Mouse (Mus musculus) megakaryocyte progenitor cell, adult 5-6 weeks (primary cell): ENCODE measurements around the gene Rrp8. TPM values are rescaled to one million over a fixed set of nuclear protein-coding genes. Genes with fewer than 3 reads are reported as not detected.

Experiments
- ATAC-seq: replicated peaks from 2 replicates; pipeline ENCODE4 v1.8.0; 2016; ENCODE audit warnings: mild to moderate bottlenecking, moderate TSS enrichment, inconsistent platforms; ENCODE audit not compliant: poor library complexity
- total RNA-seq, 2 experiments: library from RNA; stranded (forward) in 1 of 2; stranded (reverse) in 1 of 2; fragments of 157-497, 149-512 nt in 1 of 2; fragments of 200-1000 nt in 1 of 2; gene quantifications; 2 replicates each; pipeline versions ENCODE4 v1.2.3 to v1.2.4; 2015 to 2017

Rrp8 gene
- total RNA-seq (2015) (26.4 and 30.4 TPM in 2 replicates), total RNA-seq (2017) (39.8 and 48.9 TPM in 2 replicates)

- peak; percentile 8 for ATAC-seq
These were observed at the start of gene Rrp8 for GRCm38 (mm10) chr7:105736911-105737521. Rrp8 (minus strand) TSS chr7:105737385.

- ATAC-seq, result peak; percentile 32
These were observed 49.5 kb upstream of the Rrp8 start for GRCm38 (mm10) chr7:105786506-105787284.

DNA sequence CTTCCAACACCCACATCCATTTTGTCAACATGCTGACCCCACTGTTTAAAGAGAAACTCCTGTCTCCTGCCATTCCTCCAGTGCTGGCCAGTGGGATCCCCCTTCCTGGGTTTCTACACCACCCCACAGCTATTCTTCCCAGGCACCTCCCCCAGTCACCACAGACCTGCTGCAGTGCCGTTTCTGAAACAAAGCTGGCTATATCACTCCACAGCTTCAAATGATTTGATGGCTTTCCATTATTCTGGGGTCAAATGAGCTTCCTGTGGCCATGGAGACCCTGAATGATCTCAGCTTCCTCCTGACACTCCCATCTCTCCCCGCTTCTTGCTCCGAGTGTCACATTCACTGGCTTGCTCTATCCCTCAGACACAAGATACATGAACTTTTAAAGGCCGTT is 47.4 kb upstream of the Rrp8 start:
- no peak for ATAC-seq

- no peak for ATAC-seq
These were observed 46.7 kb upstream of the Rrp8 start for GRCm38 (mm10) chr7:105783861-105784260.

- peak; percentile 85 for ATAC-seq
These were observed 41.5 kb upstream of the Rrp8 start for GRCm38 (mm10) chr7:105778553-105779265.

DNA sequence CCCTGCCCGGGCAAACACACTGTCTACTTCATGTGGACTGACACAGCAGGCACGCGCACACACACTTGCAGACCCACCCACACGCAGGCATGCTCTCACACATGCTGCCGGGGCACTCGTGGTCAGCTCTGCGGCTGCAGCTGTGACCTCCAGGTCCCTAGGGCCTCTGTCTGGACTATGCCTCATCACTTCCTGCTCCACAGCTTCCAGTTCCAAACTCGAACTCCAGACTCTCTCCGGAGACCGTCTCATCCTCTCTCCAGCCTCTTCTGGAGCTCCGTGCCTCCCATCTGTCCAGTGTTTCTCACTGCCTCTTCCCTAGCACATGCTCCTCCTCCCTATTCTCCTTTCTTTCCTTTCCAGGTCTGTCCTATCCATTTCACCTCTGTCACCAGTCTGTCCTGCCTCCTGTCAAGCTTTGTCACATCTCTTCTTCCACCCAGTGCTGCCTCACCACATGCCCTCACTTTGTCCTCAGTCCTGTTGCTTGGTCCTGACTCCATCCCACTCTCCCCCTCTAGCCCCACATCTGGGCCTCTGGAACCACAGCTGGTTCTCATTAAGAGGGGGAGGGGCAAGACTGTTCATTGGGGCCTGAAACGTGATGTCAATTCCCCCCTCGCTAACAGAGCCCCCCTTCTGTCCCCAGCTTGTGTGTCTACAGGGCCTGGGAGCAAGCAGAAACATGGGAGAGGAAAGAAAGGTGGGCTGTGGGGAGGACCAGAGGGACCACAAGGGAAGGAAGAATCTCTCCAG is 40.8 kb upstream of the Rrp8 start:
- peak; percentile 57 for ATAC-seq

- ATAC-seq, result no peak
These were observed 40.1 kb upstream of the Rrp8 start for GRCm38 (mm10) chr7:105777316-105777715.

DNA sequence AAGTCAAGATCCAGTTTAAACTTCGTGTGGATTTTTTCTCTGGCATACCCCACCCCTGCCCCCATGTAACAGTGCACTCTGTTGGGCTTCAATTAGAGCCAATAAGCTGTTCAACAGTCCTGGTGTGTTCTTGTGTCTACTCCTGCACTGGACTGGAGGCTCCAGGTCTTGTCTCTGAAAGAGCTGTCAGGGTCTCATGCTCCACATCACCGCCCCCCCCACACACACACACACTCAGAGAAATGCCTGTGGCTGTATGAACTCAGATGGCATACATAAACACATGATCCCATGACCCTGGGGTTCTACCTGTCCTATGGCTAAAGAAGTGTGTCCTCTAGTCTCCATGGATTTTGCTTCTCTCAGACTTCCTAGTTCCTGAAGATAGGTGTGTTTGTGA is 38.8 kb upstream of the Rrp8 start:
- ATAC-seq, result no peak

- ATAC-seq, result no peak
These were observed 37.5 kb upstream of the Rrp8 start for GRCm38 (mm10) chr7:105774661-105775060.

GRCm38 (mm10) chr7:105773041-105773440 is 35.9 kb upstream of the Rrp8 start:
- no peak for ATAC-seq

- no peak for ATAC-seq
These were observed 35.1 kb upstream of the Rrp8 start for GRCm38 (mm10) chr7:105772331-105772730.

- ATAC-seq, result no peak
These were observed 32.8 kb upstream of the Rrp8 start for GRCm38 (mm10) chr7:105769959-105770358.

DNA sequence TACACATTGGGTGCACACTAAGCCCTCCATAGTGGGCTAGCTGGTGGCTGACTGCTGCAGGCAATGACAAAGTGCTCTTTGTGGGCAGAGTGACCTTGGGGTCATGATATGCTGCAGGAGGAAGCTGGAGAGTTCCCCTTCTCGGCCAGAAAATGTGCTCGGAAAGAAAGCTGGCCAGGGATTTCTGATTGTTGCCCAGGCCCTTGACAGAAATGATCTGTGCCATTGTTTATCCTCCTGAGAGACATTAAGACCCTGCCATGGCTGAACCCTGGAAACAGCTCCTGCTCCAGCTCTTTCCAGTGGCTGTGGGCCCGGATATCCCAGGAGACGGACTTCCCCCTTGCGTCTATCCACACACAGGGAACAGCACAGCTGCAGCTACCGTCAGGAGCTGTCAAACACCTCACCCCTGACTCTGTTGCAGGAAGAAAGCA is 30.6 kb upstream of the Rrp8 start:
- peak; percentile 74 for ATAC-seq

DNA sequence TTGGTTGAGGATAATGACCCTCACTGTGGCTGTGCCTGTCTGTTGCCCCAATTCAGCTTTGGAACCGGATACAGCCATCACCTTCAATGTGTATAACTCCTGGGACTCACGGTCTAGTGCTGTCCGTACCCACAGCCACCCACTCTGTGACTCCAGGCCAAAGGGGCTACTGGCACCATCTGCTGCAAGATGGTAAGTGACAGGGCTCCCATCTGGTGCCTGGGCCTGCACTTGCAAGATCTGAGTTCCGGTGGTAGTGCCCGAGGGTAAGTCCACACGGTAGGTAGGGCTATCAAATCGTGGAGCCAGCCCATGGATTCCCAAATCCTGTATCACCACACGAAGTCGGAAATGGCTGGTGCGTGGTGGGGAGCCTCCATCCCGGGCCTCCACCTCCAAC is 27.1 kb upstream of the Rrp8 start:
- no peak for ATAC-seq

GRCm38 (mm10) chr7:105762517-105763270 is 25.5 kb upstream of the Rrp8 start:
- peak; percentile 27; the same call in 1 of the 2 replicates for ATAC-seq

DNA sequence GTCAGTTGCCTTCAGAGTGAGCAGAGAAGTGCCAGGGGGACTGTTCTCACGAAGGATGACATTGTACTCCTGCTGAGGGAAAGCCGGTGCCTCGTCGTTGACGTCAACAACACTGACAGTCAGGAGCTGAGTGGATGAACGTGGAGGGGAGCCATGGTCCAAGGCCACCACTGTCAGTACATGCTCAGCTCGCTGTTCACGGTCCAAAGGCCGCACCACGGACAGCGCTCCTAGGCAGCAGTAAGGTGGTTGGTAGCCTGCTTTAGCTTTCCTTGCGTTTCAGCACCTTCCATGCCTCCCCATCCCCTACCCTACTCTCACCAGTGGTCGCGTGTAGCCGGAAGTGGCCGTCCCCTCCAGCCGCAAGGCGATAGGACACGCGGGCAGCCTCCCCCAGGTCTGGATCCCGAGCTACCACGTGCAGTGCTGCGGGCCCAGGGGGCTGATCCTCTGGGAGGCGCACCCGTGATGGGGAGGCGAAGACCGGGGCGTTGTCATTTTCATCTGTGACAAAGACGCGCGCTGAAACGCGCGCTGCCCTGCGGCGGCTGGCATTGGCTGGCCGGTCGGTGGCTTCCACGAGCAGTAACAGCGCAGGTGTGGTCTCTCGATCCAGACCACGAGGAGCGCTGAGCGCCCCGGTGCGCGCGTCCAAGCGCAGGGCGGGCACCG is 24.8 kb upstream of the Rrp8 start:
- ATAC-seq, result peak; percentile 37

GRCm38 (mm10) chr7:105753281-105753680 is 16.1 kb upstream of the Rrp8 start:
- no peak for ATAC-seq

DNA sequence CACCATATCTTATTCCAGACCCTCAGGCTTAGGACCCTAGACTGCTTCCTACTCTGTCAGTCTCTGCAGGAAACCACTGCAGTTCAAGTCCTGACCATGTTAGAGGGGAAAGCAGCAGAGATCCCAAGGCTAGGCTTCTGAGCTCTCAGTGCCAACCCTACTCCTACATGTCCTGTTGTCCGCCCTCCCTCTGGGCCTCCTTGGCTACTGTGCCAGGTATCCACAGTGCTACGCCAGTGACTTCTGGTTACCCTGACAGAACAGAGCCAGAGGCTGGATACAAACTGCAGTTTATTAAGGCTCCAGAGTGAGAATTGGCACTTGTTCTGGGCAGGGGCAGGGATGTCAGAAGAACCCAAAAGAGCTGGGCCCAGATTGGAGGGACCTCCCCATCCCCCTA is 15.5 kb upstream of the Rrp8 start:
- no peak for ATAC-seq

GRCm38 (mm10) chr7:105751491-105752433 is 14.6 kb upstream of the Rrp8 start, which contains the start of gene Tpp1:
Tpp1 (minus strand) TSS chr7:105752235.
- ATAC-seq, result peak; percentile 95
